Mouse (Mus musculus): ENCODE measurements at regions not wholly inside any gene's neighbourhood (a gene's known extent, or its start where the extent isn't known, plus 50 kb on each side); places are given as distances from the start of the nearest gene placed in this dataset.
"Not testable (repeated sequence)": the region's sequence is repeated elsewhere in the genome, so short reads cannot be mapped to it uniquely, and the experiment has no call there.

- DNase-seq, result no peak
- intact Hi-C loops (cut with DNase I), result no loop called here
These were observed 298.5 kb upstream of the Kdm8 start for GRCm38 (mm10) chr7:125146025-125146424.

- intact Hi-C loops (cut with DNase I), result no loop called here
- DNase-seq, result no peak
These were observed 295.3 kb upstream of the Kdm8 start for GRCm38 (mm10) chr7:125149151-125149550.

- DNase-seq, result no peak
- intact Hi-C loops (cut with DNase I), result no loop called here
These were observed 294.7 kb upstream of the Kdm8 start for GRCm38 (mm10) chr7:125149740-125150139.

- no peak for DNase-seq
- intact Hi-C loops (cut with DNase I), result no loop called here
These were observed 292.2 kb upstream of the Kdm8 start for GRCm38 (mm10) chr7:125152281-125152680.

- intact Hi-C loops (cut with DNase I), result no loop called here
- DNase-seq, result peak; percentile 30
These were observed 289.2 kb upstream of the Kdm8 start for GRCm38 (mm10) chr7:125155291-125155690.

GRCm38 (mm10) chr7:125166881-125167351, 277.6 kb upstream of the Kdm8 start:
- peak; percentile 61 for DNase-seq
- intact Hi-C loops (cut with DNase I), result no loop called here

DNA sequence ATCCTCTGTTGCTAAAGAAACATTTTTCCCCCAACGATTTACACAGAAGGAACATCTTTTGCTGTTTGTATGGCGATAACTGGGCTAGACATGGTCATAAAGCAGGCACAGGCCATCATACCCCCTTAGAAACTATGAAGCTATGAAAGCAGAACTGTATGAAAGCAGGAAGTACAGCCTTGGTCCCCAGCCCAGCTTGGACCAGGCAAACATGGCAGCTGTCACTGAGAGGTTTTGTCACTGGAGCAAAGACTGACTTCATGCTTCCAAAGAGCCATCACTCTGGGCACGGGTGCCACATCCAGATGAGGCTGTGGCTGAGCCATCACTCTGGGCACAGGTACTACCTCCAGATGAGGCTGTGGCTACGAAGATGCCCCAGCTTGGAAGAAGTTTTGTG, 276.8 kb upstream of the Kdm8 start:
- DNase-seq, result peak; percentile 20
- intact Hi-C loops (cut with DNase I), result no loop called here

DNA sequence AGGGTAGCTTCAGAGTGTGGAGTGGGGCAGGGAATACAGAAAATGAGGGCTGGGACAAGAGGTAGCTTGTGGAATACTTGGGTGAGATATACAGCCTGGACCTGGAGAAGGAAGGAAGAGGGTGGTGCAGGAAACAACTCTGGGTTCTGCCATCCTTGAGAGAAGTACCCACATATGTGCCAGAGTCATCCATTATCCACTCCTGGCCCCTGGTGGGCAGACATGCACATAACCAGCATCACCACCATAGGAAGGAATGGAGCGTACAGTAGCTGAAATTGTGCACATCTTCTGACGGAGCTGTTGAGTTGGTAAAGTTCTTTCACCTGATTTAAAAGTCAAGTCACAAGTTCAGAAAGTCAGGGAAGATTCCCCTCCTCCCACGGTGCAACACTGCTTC, 262.9 kb upstream of the Kdm8 start:
- peak; percentile 51 for DNase-seq
- intact Hi-C loops (cut with DNase I), result loop anchor here (5.0 kb wide), 2 partner anchors 216 to 1054 kb away; no protein-coding TSS in a partner anchor

DNA sequence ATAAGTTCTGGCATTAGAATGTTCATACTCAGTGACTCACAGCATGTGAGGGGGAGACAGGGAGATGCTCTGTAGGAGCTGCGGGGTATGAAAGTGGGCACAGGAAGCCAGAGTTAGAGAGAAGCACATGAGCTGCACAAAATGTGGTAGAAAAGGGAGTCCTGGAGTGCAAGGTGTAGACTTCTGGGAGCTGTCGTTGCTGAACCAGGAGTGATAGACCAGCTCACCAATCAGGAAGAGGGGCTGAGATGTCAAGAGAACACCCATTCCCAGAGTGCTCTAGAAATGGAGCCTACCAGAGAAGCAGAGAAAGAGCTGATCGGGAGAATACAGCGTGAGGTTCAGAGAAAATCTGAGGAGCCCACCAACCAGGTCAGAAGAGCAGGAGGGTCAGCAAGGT, 262.2 kb upstream of the Kdm8 start:
- no peak for DNase-seq
- intact Hi-C loops (cut with DNase I), result loop anchor here (5.0 kb wide), 2 partner anchors 215 to 1055 kb away; no protein-coding TSS in a partner anchor

GRCm38 (mm10) chr7:125183011-125183410, 261.5 kb upstream of the Kdm8 start:
- not testable (repeated sequence) for DNase-seq
- intact Hi-C loops (cut with DNase I), result loop anchor here (5.0 kb wide), 2 partner anchors 214 to 1056 kb away; no protein-coding TSS in a partner anchor

GRCm38 (mm10) chr7:125185037-125185679, 259.3 kb upstream of the Kdm8 start:
- intact Hi-C loops (cut with DNase I), result no loop called here
- no peak for DNase-seq

DNA sequence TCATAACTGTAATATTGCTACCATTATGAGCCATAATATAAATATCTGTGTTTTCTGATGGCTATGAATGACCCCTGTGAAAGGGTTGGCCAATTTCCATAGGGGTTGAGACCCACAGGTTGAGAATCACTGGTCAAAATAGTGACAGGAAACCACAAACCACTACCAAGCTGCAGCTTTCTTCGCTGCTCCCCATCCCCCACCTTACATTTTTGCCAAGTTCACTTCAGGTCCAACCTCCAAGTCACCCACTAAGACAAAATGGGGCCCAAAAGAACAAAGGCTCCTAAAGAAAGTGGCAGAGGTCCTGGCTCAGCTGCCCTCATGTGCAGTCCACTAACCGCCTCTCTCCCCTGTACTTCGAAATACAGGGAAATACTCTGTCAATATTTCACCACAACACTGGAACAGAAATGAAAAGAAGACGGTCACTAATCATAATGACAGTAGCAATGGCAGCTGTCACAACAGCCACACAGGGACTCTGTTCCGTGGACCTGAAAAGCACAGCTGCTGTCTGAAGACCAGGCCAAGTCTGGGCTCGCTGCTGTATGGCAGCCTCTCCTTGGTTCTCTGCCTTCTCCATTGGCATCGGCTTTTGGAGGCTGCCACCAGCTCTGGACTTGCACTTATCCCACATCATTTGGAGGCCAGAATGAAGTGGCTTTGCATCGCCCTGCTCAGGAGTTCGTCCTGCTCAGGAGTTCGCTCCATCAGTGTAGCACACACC, 257.3 kb upstream of the Kdm8 start:
- DNase-seq, result peak; percentile 75
- intact Hi-C loops (cut with DNase I), result no loop called here

DNA sequence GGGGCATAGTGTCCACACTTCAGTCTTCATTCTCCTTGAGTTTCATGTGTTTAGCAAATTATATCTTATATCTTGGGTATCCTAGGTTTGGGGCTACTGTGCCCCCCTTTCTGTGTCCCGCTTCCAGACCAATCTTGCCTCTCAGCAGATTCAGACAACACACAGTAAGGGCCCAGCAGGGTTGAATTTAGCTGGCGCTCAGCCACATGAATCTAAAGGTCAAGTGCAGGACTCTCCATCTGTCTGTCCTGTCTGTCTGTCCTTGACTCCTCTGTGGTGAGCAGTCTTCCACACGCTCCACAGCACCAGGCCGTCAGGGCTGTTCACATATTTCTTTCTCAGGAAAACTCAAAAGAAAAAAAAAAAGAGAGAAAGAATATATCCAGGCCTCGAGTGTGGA, 255.5 kb upstream of the Kdm8 start:
- peak; percentile 52 for DNase-seq
- intact Hi-C loops (cut with DNase I), result no loop called here

DNA sequence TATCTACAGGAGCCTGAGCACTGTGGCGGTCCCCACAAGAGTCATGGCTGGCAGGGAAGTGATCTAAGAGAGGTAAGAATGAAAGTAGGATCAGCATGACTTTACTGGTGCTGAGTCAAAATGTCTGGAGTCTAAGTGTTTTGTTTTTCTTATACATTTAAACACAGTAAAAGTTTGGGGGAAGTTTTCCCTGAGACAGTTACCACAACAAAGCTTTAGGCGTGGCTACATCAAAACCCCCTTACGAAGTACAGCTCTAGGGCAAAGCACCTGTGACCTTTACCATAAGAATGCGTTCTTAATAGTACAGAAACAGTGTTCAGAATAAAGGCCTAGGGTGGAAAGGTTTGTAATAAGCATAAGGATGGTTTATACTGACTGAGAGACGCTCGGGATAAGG, 254.4 kb upstream of the Kdm8 start:
- DNase-seq, result no peak
- intact Hi-C loops (cut with DNase I), result no loop called here

DNA sequence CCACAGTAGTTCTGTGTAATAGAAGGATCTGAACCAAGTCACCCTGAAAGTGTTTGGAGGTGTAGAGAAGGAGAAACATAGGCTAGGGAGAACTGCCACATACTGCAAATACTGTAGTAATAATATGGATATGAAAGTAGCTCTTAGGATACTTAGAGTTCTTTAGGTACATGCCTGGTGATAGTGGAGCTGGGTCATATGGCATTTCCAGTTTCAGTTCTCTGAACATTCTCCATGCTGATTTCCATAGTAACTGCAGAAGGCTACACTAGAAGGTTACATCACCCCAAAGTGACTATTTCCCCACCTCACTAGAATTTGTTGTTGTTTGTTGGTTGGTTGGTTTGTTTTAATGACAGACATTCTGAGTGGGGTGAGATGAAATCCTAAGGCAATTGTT, 253.2 kb upstream of the Kdm8 start:
- no peak for DNase-seq
- intact Hi-C loops (cut with DNase I), result no loop called here

GRCm38 (mm10) chr7:125211346-125211973, 233.0 kb upstream of the Kdm8 start:
- DNase-seq, result no peak
- intact Hi-C loops (cut with DNase I), result no loop called here

- no peak for DNase-seq
- intact Hi-C loops (cut with DNase I), result no loop called here
These were observed 230.4 kb upstream of the Kdm8 start for GRCm38 (mm10) chr7:125214036-125214435.

DNA sequence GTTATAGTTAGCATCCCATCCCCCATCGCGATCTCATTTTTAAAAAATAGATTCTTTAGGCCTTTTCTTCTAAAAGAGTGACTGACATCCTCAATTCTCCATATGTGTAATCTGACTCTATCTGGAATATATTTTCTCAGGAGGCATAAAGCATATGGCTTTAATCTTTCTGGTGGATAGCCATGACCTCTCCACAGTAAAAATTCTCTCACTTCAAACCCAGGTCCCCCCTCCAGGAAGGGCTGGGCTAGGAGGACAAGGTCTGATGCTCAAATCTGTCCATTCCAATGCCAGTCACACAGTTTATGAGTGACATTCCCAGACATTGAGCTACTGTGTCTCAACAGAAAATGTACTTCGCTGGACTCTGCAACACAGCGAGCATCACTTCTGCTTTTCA, 226.8 kb upstream of the Kdm8 start:
- intact Hi-C loops (cut with DNase I), result no loop called here

DNA sequence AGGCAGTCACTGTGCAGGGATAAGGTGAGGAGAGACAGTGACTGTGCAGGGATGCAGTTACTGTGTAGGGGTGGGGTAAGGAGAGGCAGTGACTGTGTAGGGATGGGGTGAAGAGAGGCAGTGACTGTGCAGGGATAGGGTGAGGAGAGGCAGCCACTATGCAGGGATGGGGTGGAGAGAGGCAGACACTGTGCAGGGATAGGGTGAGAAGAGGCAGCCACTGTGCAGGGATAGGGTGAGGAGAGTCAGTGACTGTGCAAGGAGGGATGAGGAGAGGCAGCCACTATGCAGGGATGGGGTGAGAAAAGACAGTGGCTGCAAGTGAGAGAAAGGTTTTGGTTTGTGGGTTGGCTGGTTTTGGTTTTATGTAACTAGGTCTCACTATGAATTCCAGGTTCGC, 221.8 kb upstream of the Kdm8 start:
- DNase-seq, result no peak
- intact Hi-C loops (cut with DNase I), result no loop called here

More for the DNA sequence above, 226.8 kb upstream of the Kdm8 start:
- DNase-seq, result no peak

DNA sequence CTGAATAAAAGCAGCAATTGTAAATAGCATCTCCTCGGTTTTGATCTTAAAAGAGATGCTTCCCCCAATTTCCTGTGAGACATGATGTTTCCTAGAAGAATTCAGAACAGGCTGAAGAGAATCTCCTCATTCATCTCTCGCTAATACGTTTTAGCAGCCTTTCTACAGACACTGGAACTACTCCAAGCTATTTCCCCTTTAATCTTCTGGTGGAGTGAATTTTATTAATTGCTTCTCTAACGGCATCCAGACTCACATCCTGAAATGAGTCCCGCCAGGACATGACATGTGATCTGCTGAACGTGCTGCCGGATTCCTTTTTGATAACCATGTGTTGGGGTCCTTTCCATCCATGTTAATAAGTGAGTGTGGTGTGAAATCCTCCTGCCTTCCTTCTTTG, 209.6 kb upstream of the Kdm8 start:
- DNase-seq, result no peak
- intact Hi-C loops (cut with DNase I), result no loop called here

GRCm38 (mm10) chr7:125237026-125237425, 207.4 kb upstream of the Kdm8 start:
- intact Hi-C loops (cut with DNase I), result no loop called here
- DNase-seq, result no peak

DNA sequence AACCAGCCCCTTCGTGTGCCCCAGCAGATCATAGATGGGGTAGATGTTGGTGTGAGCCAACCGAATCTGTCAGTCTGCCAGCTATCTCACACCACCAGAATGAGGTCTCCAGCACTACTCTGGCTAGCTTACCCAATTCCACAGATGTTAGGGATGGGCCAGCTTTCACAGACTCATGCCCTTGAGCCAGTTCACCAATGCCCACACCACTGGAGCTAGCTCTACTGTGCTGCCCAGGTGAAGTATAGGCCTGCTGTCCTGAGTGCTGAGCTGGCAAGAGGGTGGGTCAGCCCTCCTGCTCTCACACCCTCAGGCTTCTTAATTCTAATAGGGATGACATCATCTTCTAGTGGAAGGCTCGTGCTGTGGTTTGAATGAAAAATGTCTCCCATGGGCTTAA, 201.5 kb upstream of the Kdm8 start:
- no peak for DNase-seq
- intact Hi-C loops (cut with DNase I), result no loop called here

Measured in left cerebral cortex, postnatal 4 days (tissue).